Mouse (Mus musculus): Measurements from ENCODE around the gene Barx2. TPM values are rescaled to one million over a fixed set of nuclear protein-coding genes. Genes with fewer than 3 reads are reported as not detected.

Gene Barx2
- polyA plus RNA-seq, 1 experiment from 2014 or later, result 5.6 TPM

Other genes starting within 250 kb of the Barx2 start
- gene Arhgap32, start 202.7 kb upstream of the Barx2 start, polyA plus RNA-seq (2015; fragmentation: Nextera tagmentation; extraction: Ambion mirVana), result 8.3 and 9.4 TPM in 2 replicates

Data from embryonic facial prominence, embryonic 15.5 days (tissue).